Mouse (Mus musculus) gastrocnemius, postnatal 36 days (tissue): ENCODE measurements around the gene Slc25a1. TPM values are rescaled to one million over a fixed set of nuclear protein-coding genes. Genes with fewer than 3 reads are reported as not detected.

Source experiments
- total RNA-seq, 2 experiments: library from RNA; stranded (reverse); gene quantifications; 2 replicates each; pipeline ENCODE4 v1.2.3; 2021

Gene Slc25a1
- total RNA-seq, 2 experiments from 2014 or later, result 2.7 to 5.5 TPM

Other genes with a start within 250 kb of the Slc25a1 start
- gene Med15, start 195.3 kb downstream of the Slc25a1 start, total RNA-seq, result 10 to 100 TPM; 16.5 to 20.0 TPM
- 10 to 100 TPM; 16.8 to 20.9 TPM for gene Klhl22, start 168.6 kb downstream of the Slc25a1 start, total RNA-seq
- gene Scarf2, start 130.9 kb downstream of the Slc25a1 start, total RNA-seq, result 1 to 10 TPM; 3.6 to 4.5 TPM
- not detected for gene B830017H08Rik, start 95.1 kb downstream of the Slc25a1 start, total RNA-seq
- 1 to 10 TPM in 1 of 2 experiments, under 1 TPM in 1; 0.74 to 1.1 TPM for gene Car15, start 89.9 kb downstream of the Slc25a1 start, total RNA-seq
- gene Gm20518, start 36.5 kb downstream of the Slc25a1 start, total RNA-seq, result under 1 TPM; 0.20 TPM
- gene Tssk1, start 34.0 kb downstream of the Slc25a1 start, total RNA-seq, result under 1 TPM in 1 of 2 experiments, not detected in 1; 0.08 TPM
- gene Dgcr2, start 29.7 kb downstream of the Slc25a1 start, total RNA-seq, result 10 to 100 TPM; 21.0 to 25.8 TPM
- gene Tssk2, start 29.6 kb downstream of the Slc25a1 start, total RNA-seq, result not detected
- 1 to 10 TPM; 5.2 to 7.2 TPM for gene Ess2, start 16.9 kb downstream of the Slc25a1 start, total RNA-seq
- not detected for gene Gsc2, start 13.2 kb downstream of the Slc25a1 start, total RNA-seq
- gene Vpreb2, start 52.2 kb upstream of the Slc25a1 start, total RNA-seq, result not detected
- 10 to 100 TPM; 29.3 to 36.3 TPM for gene Dgcr6, start 124.6 kb upstream of the Slc25a1 start, total RNA-seq
- gene Prodh, start 162.0 kb upstream of the Slc25a1 start, total RNA-seq, result 10 to 100 TPM in 1 of 2 experiments, 1 to 10 TPM in 1; 8.5 to 13.3 TPM
- under 1 TPM in 1 of 2 experiments, not detected in 1; 0.17 TPM for gene Rtn4r, start 199.4 kb upstream of the Slc25a1 start, total RNA-seq